Mouse (Mus musculus) left cerebral cortex, adult 9 months (tissue): ENCODE results near the gene Opn4.

ENCODE experiments used
- DNase-seq, 2 experiments: peaks; one replicate each; pipeline ENCODE4 v3.0.0; 2022; ENCODE audit warnings: low spot score in 2 of 2

The Opn4 gene

DNA sequence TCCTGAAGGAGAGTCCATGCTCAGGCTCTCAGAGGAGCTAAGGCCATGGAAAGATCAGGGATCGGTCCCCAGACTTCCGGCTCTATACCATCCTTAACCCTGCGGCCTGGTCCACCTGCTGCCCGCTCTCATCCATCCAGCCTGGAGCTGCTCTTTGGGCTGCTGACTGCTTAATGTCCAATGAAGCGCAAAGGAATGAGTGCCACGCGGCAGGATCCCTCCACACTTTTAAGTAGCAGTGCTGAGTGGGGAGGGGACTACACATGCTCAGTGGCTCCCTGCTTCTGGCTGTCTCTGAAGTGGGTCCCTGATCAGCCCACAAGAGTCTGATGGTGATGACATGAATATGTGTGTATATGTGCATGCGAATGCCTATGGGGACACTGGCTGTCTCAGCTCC lies at the start of gene Opn4:
Opn4 (minus strand) TSS at position 202 of the 400 bp plus-strand sequence.
- no peak for DNase-seq

DNA sequence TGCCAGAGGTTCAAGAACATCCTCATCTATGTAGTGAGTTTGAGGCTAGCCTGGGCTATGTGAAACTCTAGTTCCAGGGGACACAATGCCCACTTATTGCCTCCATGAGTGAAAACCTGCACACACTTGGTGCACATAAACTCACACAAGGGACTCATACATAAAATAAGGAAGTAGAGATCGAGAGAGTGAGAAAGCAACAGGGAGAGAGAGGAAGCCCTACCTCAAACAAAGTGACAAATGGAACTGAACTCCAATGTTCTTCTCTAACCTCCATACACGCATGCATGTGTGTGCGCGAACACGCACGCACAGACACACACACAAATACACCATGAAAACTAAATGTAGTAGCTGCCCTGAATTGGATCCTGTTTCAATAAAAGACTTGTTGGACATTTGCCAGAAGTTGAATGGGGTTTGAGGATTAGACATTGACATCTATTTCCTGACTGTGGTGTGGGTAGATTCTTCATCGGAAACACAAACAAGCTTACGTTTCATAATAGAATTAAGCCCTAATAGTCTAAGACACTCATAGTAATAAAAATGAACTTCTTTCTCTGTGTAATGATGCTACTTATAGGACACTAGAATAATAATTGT lies 48.0 kb upstream of the Opn4 start:
- DNase-seq, result no peak

DNA sequence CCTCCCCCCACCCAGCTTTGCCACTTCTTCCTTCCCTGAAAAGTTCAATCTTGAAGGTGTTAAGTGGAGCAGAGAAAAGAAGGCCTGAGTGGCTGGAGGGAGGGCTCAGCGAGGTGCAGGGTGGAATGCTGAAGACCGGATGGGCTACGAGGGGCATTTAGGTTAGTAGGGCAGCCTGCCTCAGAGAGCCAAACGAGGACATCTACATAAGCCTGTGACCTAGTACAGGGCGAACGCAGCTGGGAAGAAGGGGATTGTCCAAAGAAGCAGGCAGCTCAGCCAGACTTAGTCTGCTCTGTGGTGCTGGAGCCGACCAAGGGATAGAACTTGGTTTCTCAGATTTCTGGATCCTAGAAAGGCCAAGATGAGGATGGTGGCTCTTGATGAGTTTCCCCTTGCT lies 44.2 kb upstream of the Opn4 start:
- no peak for DNase-seq

DNA sequence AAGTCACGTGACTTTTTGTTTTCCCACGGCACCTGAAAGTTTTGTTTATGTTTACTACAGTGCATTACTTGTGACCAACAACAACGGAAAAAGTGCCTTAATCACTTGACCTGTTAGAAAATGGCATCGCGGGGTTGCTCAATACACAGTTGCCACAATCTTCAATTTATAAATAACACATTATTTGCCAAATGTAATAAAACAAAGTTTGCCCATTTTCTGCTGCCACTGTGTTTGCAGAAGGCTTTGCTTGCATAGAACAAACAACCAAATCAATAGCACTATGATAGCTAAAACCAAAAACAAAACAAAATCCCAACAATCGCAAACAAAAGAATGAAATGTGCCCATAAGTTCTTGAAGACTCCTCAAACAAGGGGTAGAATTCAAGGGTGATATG lies 35.8 kb upstream of the Opn4 start:
- no peak for DNase-seq

DNA sequence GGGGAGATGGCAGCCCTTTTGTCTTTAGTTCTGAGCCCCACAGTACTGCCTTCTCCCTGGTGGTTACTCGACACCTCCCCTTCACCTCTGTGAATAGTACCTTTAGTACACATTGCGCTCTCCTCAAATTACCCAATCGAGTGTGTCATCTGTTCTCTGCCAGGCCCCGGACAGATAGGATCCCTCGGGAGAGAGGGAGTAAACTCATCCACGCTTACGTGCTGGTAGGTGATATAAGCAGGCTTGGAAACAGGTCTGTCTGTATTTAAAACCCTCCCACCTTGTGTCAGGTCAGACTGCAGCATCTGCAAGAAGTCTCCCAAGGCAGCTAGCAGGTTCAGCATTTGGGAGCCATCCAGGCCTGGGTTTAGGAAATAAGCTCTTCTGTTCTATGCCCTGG lies 35.2 kb upstream of the Opn4 start:
- DNase-seq, result no peak

DNA sequence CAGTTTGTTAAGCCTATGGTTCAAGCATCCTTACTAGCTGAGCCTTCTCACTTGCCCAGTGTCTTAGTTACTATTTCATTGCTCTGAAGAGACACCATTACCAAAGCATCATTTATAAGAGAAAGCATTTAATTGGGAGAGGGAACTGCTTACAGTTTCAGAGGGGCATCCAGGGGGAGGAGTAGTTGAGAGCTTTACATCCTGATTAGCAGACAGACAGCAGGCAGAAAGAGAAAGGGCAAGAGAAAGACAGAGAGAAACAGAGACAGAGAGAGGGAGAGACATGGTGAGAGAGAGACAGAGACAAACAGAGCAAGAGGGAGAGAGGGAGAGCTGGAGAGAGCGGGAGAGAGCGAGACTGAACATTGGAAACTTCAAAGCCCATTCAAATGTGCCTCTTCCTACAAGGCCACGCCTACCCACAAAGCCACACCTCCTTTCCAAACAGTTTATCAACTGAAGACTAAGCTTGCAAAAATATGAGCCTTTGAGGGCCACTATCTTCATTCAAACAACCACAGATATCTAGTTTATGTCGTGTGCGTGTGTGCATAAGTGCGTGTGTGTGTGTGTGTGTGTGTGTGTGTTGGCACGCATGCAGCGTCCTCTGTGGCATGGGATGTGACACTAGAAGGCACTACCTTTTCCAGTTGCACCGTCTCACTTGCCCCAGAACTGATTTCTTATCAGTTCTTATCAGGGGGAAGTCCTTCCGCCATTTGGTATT lies 32.9 kb upstream of the Opn4 start:
- no peak for DNase-seq

DNA sequence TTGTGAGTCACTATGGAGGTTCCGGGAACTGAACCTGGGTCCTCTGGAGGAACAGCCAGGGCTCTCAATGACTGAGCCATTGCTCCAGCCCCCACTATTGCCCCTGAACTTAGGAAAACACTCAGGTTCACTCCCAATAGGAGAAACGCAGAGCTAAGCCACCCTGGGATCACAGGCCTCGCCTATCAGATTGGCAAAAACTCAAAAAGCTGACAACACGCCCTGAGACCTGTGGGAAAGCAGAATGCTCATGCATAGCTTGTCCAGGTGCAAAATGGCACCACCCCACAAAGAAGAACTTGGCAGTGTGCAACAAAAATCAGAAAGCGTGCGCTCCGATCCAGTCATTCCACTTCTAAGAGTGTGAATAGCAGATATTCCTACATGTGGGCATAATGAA lies 26.9 kb upstream of the Opn4 start:
- no peak for DNase-seq

DNA sequence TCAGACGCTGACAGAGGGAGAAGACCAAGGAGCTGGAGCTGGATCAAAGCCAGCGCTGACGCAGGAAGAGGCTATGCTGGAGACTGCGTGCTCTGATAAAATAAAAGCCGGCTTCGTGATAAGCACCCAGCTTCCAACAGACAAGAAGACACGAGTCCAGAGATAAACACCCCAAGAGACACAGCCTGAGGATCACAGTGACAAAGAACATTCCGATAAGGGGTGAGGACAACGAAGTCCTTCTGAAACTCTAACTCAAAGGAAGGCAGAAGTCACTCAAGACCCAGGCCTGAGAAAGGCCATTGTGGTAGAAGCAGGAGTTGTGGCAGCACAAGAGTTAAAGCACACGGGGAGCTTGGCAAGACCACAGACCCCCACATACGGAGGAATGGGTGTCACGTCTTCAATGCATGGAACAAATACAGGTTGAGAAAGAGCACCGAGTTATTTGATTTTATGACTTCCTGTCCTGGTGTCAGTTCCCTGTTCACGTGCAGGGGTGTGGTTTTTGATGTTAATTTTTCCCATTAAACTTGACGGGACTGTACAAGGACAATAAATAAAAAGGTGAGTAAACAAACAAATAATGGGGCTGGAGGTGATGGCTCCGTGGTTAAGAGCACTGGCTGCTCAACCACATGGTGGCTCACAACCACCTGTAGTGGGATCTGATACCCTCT lies 23.7 kb upstream of the Opn4 start:
- no peak for DNase-seq

DNA sequence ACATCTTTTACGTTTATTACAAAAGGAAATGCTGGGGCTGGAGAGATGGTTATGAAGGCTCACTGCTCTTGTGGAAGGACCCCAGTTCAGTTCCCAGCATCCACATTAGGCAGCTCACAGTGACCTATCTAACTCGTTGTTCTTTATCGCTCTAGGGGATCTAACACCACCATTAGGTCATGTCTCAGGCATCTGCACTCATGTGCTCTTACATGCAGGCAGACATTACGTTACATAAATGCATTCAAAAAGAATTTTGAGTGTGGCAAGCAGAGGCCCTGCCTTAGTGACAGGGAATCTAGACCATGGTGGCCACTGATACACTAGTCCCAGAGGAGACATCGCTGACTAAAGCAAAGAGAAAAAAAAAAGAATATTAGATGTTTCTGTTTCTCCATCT lies 23.1 kb upstream of the Opn4 start:
- no peak for DNase-seq

DNA sequence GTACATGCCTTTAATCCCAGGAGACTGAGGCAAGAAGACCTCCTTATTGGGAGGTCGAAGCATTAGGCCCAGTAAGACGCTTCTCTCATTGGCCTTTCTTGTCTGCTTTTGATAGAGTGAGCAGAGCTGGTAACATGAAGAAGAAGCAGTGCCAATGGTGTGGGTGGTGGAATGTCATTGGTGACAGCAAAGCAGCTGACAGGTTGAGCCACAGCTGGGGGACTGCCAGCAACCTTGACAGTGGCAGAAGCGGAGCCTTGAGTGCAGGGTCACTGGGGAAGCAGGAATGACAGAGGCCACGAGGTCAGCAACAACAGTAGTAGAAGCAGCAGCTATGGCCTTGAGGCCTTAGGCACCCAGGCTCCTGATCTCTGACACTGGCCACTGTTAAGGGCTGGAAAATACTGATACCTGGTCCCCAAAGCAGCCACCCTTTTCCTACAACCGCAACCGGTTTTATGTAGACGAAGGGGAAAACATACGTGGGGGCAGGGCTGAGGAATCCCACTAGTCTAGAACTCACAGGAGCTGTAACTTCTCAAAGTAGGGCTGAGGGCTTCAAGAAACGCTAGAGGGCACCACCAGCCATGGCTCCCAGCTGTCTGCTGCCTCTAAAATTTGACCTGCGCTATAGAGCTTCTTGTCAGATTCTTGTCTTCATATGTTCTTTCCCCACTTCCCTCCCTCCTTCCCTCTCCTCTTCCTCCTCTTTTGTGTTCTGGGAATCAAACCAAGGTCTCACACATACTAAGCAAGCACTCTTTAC lies 20.9 kb upstream of the Opn4 start:
- peak in 1 of 2 experiments; percentile 20 for DNase-seq

DNA sequence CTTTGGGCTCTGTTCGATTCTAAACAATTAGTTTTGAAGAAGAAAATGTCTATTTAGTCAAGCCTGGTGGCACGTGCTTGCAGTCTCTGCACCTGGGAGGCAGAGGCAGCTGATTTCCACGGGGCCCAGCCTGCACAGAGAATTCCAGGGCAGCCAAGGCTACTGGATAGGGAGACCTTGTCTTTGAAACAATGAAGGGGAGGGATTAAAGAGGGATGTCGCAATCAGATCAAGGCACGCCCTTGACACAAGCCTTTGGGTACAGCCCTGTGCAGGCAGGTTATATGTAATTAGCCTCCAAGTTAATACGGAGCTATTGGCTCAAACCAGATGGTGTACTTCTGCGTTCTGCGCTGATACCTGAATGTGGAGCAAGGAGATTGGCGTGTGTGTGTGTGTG lies 18.9 kb upstream of the Opn4 start:
- no peak for DNase-seq

DNA sequence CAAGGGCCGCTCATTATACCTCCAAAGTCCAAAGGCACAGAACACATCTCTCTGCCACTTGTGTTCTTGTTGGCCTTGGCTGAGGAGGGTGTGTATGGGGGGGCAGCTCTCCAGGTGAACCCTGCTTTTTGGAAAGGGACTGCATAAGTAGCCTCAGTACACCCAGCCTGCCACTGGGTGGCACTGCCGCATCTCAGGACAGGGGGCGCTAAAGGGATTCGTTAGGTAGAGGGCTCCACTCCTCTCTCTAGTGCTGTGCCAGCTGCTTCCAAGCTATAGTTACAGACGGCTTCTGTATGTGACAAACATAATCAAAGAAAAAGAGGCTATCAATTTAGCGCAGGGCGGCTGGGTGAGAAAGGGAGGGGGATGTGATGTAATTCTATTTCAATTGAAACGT lies 16.9 kb upstream of the Opn4 start:
- peak in 1 of 2 experiments; percentile 86 for DNase-seq

DNA sequence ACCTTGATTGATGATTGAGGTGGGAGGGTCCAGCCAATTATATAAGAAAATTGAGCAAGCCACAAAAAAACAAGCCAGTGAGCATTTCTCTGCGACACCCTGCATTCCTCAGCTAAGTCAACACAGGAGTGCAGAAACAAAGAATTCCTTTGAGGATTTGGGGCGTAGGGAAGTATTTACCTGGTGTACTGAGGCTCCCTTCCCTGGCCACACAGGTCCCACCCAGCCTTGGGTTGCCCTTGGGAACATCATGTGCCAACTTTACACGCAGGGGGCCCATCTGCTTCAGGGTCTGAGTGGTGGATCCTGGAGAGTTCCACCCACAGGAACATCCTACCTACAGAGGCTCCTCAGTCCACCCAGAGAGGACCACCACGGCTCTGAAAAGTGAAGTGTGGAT lies 15.7 kb upstream of the Opn4 start:
- DNase-seq, result no peak

DNA sequence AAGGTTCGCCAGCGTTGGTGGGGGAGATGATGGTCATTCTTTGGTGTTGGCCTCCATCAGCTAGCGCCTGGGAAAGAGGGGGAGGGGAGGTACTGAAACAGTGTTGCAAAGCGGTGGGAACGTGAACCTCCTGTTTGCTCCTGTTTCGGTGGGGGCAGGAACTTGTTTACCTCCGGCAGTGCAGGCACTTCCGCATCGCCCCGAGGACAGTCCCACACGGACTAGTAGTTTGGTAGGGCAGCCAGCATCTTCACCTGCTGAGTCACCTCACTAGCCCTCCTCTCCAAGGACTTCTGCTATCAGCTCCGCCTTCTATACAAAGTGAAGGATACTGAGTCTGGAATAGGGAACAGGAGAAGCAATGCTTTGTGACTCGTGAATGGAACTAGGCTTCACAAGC lies 15.1 kb upstream of the Opn4 start:
- no peak for DNase-seq

DNA sequence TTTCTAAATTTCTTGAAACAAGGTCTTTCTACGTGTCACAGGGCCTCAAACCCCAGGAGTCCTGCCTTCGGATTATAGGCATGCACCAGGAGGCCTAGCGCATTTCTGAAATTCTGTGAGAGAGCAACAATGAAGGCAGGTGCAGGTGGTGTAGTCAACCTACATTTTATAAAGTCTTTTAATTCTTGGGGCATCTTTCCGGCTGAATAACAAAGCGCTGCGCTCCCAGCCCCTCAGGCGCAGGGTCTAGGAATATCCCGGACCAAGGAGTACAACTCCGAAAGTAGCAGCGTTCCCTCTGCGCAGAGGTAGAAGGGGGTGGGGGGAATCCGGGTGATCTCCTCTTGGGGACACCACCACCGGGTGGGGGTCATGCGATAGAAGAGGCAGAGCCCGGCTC lies 14.6 kb upstream of the Opn4 start:
- DNase-seq, result no peak

DNA sequence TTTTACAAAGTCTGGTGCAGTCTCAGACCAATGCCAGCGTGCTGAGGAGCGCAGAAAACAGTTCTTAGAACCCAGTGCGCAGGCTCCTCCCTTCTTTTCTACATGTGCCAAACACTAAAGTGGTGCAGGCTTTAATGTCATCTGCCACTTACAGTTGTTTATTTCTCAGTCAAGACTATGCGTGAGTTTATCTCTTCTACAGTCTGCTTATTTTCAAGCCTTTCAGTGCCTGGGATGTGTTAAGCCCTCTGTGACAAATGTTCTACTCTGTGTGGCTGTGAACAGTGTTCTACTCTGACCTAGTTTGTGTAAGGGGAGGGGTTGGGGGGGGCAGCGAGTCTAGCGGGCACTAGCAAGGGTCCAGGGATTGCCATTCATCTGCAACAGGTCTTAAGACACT lies 13.6 kb upstream of the Opn4 start:
- DNase-seq, result no peak

DNA sequence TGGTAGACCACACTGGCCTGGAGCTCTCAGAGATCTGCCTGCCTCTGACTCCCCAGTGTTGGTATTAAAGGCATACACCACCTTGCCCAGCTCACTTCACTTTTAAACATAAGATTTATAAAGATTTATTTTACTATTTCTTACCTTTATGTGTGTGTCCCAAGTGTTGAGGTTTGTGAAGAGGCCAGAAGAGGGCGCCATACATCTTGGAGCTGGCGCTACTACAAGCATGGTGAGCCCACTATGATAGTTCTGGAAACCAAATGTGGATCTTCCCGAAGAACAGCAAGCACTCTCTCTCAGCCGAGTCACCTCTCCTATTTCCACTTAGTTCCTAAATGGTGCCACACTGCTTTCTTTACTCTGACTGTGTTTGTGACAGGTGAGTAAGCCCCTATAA lies 12.3 kb upstream of the Opn4 start:
- no peak for DNase-seq

DNA sequence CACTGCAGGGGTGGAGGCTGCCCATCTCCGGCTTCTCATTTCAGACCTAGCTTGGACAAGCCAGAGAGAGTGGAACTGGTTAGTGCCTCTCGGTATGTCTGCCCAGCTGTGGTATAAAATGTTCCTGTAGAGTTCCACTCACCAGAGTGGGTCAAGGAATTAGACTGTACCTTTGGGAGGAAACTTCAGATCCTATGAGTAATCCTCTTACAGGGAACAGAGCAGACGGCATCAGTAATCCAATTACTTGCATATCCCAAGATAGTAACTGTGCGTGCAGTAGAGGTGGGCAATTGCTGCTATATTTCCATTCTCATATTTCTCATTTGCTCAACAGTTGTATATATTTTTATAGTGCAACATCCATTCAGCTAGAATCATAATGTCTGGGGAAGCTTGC lies 11.6 kb upstream of the Opn4 start:
- no peak for DNase-seq

DNA sequence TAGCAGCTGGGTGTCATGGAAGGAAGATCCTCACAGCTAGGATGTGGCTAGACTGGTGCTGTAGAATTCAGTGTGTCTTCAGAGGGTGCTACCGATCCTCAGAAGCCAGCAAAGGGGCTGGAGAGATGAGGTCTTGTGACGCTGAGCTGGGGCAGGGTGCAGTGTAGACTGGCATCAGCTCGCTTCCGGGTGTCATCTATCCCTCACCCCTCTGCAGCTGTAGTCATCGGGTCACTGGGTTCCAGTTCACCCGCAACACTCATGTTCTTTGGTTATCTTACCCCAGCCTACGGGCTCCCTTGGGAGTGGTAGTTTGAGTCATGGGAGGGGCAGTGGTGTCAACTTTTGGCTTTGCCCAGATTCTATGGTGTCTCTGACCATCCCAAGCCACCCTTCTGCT lies 2.0 kb upstream of the Opn4 start:
- no peak for DNase-seq

DNA sequence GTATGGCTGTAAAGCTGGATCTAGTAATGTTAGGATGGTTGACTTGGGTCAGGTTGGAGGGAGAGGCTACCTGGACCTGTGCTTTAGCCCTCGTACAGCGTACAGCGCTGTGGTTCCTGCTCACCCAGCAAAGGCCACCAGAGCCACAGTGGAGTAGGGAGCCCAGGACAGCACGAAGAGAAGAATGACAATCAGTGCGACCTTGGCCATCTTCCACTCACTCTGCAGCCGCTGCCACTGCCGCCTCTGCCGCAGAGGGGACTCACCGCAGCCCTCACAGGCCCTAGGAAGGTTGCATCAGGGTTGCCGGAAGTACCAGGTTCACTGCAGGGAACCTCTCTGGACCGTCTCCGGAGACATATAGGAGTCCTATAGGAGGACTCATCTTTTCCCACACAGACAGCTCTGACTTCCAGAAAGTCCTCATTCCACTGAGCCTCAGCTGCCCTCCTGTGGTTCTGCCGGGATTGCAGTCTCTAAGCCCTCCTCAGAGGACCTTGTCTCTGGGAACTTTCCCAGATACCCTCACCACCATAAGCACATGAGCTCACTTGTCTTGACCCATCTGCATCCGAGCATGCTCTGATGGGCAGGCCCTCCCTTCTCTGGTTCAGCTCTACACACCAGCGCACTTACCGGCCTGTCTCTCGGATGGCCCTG lies 4.2 kb downstream of the Opn4 start:
- DNase-seq, result no peak

DNA sequence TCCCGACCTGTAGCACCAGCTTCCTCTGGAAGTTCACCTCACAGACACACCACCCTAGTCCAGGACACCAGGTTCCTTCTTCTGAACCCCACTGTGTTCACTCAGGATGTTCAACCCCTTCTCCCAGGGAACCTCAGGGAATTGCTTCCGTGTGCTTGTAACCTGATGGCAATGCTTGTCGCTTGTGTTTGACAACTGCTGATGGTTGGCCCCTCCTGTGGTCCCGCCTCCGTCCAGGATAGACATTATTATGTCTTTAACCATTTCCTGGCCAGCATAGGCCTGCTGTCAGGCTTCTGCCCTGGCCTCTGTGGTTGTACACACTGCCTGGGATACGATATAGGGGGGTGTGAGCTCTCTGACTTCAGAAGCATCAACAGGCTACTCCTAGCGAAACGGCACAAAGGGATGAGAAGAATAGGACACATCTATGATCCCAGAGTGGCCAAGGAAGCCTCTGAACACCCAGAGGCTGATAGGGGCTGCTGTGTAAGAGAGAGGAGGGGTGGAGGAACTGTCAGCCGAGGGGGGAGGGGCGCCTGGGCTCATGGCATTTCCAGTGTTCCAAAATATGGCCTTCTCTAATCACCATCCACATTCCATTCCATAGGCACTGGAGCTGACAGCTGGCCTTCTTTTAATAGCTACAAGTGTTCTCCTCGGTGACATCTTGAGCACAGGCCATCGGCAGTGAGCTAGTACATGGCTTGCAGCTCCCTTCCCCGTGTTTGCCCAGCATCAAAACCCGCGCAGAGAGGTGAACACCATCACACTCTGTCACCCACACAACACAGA lies 8.0 kb downstream of the Opn4 start:
- no peak for DNase-seq
